ENCODE assay signal across 25 mouse cellular contexts in the genomic region with DNA sequence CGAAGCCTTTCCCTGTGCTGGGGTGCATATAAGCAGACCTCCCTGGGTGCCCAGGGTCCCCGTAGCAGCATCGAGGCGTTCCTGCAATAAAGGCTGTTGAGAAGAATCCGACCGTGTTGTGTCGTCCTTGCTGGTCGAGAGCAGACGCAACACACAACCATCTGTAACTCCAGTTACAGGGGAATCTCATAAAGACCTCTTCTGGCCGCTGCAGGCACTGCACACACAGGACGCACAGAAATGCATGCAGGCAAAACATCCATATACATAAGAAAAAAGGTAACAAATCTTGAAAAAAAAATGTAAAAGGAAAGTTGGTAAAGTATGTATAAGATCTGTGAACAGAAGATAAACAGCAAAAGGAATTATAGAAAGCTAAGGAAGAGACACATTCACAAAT.
"Had no signal": no experiment of that assay in that cellular context is flagged by ENCODE, and none has a peak within 500 bp of the region (broad histone marks: within the 10 kb centered on the region; RNA-seq: fewer than 3 reads in every experiment).

No protein-coding gene starts in this region.

- DNase-seq: gastrocnemius, adult 2 months; gastrocnemius, postnatal 10 days; gastrocnemius, postnatal 25 days; heart, adult 2 months; heart, postnatal 4 days; kidney, adult 11 months; kidney, adult 2 months; kidney, adult 9 months; kidney, postnatal 14 days; kidney, postnatal 36 days; layer of hippocampus, adult 9-11 months; liver; liver, embryonic 13.5 days; liver, postnatal 0 days had no signal

- H3K27ac ChIP-seq: gastrocnemius, adult 2 months; heart, adult 2 months; heart, embryonic 13.5 days; heart, embryonic 15.5 days; hindbrain, embryonic 10.5 days; hindbrain, embryonic 12.5 days; hindbrain, embryonic 14.5 days; kidney, embryonic 15.5 days; kidney, postnatal 0 days; left cerebral cortex, adult 2 months; limb, embryonic 10.5 days; limb, embryonic 12.5 days; liver, embryonic 13.5 days; liver, embryonic 15.5 days had no signal

- H3K4me3 ChIP-seq: gastrocnemius, adult 2 months; heart, adult 2 months; heart, embryonic 13.5 days; heart, embryonic 15.5 days; hindbrain, embryonic 10.5 days; hindbrain, embryonic 12.5 days; kidney, embryonic 15.5 days; left cerebral cortex, adult 2 months; limb, embryonic 10.5 days; limb, embryonic 12.5 days; liver, embryonic 13.5 days; liver, embryonic 15.5 days had no signal

- H3K9ac ChIP-seq: heart, embryonic 13.5 days; heart, embryonic 15.5 days; hindbrain, embryonic 12.5 days; hindbrain, embryonic 14.5 days; kidney, embryonic 15.5 days; limb, embryonic 12.5 days; liver, embryonic 13.5 days; liver, embryonic 15.5 days; liver, postnatal 0 days had no signal

- H3K27me3 ChIP-seq: heart, embryonic 13.5 days; heart, embryonic 15.5 days; hindbrain, embryonic 12.5 days; kidney, embryonic 15.5 days; limb, embryonic 12.5 days; liver, embryonic 13.5 days; liver, embryonic 15.5 days had no signal

- H3K4me1 ChIP-seq: hindbrain, embryonic 10.5 days; hindbrain, embryonic 12.5 days; limb, embryonic 10.5 days; liver, embryonic 13.5 days; liver, embryonic 15.5 days had no signal

- H3K36me3 ChIP-seq: heart, embryonic 13.5 days; heart, embryonic 15.5 days; hindbrain, embryonic 10.5 days; hindbrain, embryonic 12.5 days; kidney, embryonic 15.5 days; limb, embryonic 10.5 days; limb, embryonic 12.5 days; liver, embryonic 13.5 days; liver, embryonic 15.5 days had no signal

- H3K9me3 ChIP-seq: heart, embryonic 13.5 days; heart, embryonic 15.5 days; hindbrain, embryonic 12.5 days; kidney, embryonic 15.5 days; limb, embryonic 10.5 days; limb, embryonic 12.5 days; liver, embryonic 13.5 days; liver, embryonic 15.5 days had no signal
